Mouse (Mus musculus) mouse embryonic stem cell (cell line): ENCODE data around the gene Cpsf4l.

Source experiments
- in situ Hi-C, 2 experiments: fragments of 300-500 bp; cut with MboI; formaldehyde crosslinking; loops; 1 replicate in 1 of 2; 3 replicates in 1 of 2; pipeline ENCODE4 v1.14.3; 2019 to 2020; ENCODE audit warnings: low sequenced_read_pairs in 2 of 2, low pct_unique_long_range_greater_than_20kb in 1 of 2, mixed read lengths in 1 of 2; ENCODE audit not compliant: unreplicated experiment in 1 of 2

Gene Cpsf4l

GRCm38 (mm10) chr11:113737912-113738311 lies 28.1 kb upstream of the Cpsf4l start:
- in situ Hi-C loops: no loop called here

GRCm38 (mm10) chr11:113737553-113737854 lies 27.7 kb upstream of the Cpsf4l start:
- in situ Hi-C loops: no loop called here

GRCm38 (mm10) chr11:113736848-113737552 lies 27.2 kb upstream of the Cpsf4l start:
- in situ Hi-C loops: no loop called here

- in situ Hi-C loops: no loop called here
These were observed 25.3 kb upstream of the Cpsf4l start for GRCm38 (mm10) chr11:113735151-113735550.

GRCm38 (mm10) chr11:113733631-113734364 lies 24.0 kb upstream of the Cpsf4l start:
- in situ Hi-C loops: no loop called here

DNA sequence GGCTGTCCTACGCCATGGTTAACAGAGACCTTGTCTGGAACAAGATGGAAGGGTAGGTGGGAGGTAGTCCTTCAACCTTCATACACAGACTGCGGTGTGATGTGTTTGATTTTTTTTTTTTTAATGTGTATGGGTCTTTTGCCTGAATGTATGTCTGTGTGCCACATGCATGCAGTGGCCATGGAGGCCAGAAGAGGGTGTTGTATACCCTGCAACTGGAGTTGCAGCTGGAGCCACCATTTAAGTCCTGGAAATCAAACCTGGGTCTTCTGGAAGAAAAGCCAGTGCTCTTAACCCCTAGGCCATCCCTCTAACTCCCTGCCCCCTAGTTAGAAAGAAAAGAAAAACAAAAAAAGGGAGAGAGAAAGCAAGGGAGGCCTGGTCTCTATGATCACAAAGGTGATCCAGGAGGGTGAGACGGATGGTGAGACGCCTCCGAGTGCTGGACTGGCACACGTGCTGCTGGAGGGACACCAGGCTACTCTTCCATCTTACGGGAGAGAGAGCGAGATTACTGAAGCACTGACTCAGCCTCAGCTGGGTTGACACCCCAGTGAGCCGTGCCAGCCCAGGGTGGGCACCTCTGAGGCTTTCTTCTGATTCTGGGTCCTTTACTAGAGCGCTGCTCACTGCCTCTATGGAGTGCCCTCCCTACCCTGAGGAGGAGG lies 22.3 kb upstream of the Cpsf4l start:
- in situ Hi-C loops: no loop called here

- in situ Hi-C loops: no loop called here
These were observed 21.1 kb upstream of the Cpsf4l start for GRCm38 (mm10) chr11:113730879-113731278.

GRCm38 (mm10) chr11:113729917-113730316 lies 20.1 kb upstream of the Cpsf4l start:
- in situ Hi-C loops: no loop called here

GRCm38 (mm10) chr11:113729239-113729638 lies 19.4 kb upstream of the Cpsf4l start:
- in situ Hi-C loops: no loop called here

DNA sequence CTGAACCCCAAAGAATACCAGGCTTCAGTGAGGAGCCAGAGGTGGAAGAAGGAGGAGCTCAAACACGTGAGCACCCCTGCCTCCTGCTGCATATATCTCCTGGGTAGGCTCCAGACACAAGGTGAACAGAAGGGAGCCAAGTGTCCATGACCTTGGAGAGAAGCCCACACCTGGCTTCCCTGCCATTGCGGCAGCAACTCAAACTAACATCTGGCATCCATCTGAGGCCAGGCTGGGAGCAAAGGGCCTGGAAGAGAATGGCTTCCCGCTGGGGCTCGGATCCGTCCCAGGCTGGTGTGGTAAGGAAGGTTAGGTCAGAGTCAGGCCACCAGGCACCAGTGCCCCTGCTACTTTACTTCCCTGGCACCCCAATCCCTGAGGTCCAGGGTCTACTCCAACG lies 18.2 kb upstream of the Cpsf4l start:
- in situ Hi-C loops: no loop called here

GRCm38 (mm10) chr11:113726994-113727888 lies 17.4 kb upstream of the Cpsf4l start:
- in situ Hi-C loops: no loop called here

GRCm38 (mm10) chr11:113725235-113726048 lies 15.6 kb upstream of the Cpsf4l start:
- in situ Hi-C loops: no loop called here

- in situ Hi-C loops: no loop called here
These were observed 12.7 kb upstream of the Cpsf4l start for GRCm38 (mm10) chr11:113722405-113723090.

DNA sequence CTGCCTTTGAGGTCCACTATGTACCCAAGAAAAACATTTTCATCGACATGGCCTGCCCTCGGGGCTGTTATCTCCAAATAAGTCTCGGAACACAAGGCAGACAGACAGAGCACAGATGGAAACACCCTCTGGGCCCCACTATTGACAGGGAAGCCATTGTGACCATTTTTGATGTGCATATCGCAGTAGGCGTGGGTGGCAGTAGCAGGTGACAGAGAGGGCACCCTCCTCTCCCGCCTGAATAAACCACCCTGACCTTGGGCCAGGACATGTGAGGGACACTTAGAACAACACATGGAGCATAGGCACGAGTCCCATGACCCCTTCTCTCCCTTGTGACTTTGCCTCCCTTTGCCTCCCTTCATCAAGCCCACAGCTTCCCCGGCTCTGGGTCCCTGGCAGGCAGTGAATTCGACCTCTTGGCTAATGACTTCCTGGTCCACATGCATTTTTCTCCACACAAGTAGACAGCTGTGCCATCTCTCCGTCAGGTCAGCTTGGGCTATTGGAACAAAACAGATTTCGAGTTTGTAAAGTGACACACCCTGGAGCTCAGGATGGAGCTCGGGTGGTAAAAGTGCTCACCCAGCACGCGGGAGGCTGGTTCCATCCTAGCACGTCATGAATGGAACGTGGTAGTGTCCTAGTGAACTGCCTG lies 8.1 kb upstream of the Cpsf4l start:
- in situ Hi-C loops: no loop called here

DNA sequence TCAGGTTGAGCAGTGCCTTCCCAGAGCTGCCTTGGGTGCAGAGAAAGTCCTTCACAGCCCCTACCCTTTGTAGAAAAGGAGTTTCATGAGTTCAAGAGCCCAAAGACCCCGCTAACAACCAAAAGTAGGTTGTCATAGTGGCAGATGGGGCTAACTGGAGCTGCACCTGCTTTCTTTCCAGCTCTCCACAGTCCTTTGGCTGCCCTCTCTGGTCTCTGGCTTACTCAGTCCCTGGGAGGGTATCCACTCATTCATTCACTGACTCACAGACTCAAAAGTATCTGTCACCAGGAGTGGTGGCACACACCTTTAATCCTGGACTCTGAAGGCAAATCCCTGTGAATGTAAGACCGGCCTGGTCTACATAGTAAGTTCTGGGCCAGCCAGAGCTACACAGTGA lies 6.3 kb upstream of the Cpsf4l start:
- in situ Hi-C loops: no loop called here

DNA sequence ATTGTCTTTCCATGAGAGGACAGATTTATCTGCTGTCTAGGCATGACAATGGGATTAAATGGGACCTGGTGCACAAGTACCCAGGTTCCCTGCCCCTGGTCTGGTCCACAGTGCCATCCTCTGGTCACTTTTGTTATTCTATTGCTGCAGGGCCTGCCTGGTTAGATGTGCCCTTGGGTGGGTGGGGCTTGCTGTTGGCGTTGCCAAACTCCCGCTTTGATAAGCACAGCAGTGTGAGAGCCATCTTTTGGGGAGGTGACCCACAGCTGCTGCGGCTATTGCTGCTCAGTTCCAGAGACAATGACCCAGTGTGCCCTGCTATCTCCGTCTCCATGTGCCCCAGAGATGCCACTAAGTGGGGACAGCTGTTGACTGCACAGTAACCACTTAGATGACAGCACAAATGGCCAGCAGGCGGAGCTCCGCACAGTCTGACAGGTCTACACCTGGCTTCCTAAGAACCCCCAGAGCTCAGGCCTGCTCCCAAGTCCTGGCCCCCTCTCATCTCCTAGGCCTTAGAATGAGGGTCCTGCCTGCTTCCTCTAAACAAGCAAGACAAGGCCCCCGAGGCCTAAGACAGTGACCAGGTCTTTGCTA lies 5.4 kb upstream of the Cpsf4l start:
- in situ Hi-C loops: no loop called here

DNA sequence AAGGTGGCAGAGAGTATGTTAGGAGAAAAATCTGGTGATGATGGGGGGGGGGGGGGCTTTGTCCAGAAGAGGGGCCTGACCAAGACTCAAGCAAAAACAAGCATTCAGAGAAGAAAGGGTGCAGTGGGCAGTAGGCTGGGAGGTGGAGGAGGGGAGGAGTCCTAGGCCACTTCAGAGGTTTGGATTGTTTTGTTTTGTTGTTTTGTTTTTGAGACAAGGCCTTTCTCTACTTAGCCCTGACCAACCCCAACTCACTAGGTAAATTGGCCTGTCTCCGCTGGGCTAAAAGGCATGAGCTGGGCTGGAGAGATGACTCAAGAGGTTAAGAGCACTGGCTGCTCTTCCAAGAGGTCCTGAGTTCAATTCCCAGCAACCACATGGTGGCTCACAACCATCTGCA lies 1.2 kb upstream of the Cpsf4l start:
- in situ Hi-C loops: no loop called here
